Mouse (Mus musculus): ENCODE measurements around the gene H2-Q4.
"Not testable (repeated sequence)": the region's sequence is repeated elsewhere in the genome, so short reads cannot be mapped to it uniquely, and the experiment has no call there.

- not testable (repeated sequence) for TF ChIP-seq CTCF (IDR thresholded peaks at IDR 0.05; ENCODE audit: extremely low read depth, insufficient read length, insufficient replicate concordance, low read depth, low read length); POLR2A (IDR thresholded peaks at IDR 0.05; ENCODE audit: low read depth, low read length)
Measured at GRCm38 (mm10) chr17:35415273-35416129, 36.1 kb downstream of the H2-Q4 start.

All from small intestine, adult 2 months (tissue).